Mouse (Mus musculus) embryo, embryonic 9.5 days (tissue): ENCODE measurements around the gene Tecpr2.
A peak's percentile ranks its signal among the peaks of the same experiment; 100 is the strongest.
"Not testable (repeated sequence)": the region's sequence is repeated elsewhere in the genome, so short reads cannot be mapped to it uniquely, and the experiment has no call there.

Experiments
- DNase-seq: peaks from one replicate; pipeline ENCODE4 v3.0.0-alpha.2; 2017; ENCODE audit errors: extremely low spot score

The Tecpr2 gene

GRCm38 (mm10) chr12:110889036-110890020 is at the start of gene Tecpr2, which contains the start of gene Cinp:
Gene Tecpr2 (plus strand): TSS chr12:110889264.
Gene Cinp (minus strand): TSS chr12:110889145.
- DNase-seq, result peak; percentile 95

- DNase-seq, result peak; percentile 97
Measured at GRCm38 (mm10) chr12:110840348-110841198, 48.5 kb upstream of the Tecpr2 start, which contains the start of gene Mok. Gene Mok (minus strand): TSS chr12:110840939.

- DNase-seq, result no peak
Measured at GRCm38 (mm10) chr12:110841731-110842493, 47.2 kb upstream of the Tecpr2 start.

GRCm38 (mm10) chr12:110843194-110844048 is 45.6 kb upstream of the Tecpr2 start:
- peak; percentile 87 for DNase-seq

GRCm38 (mm10) chr12:110844227-110845130 is 44.6 kb upstream of the Tecpr2 start:
- peak; percentile 23 for DNase-seq

GRCm38 (mm10) chr12:110845131-110845880 is 43.8 kb upstream of the Tecpr2 start:
- peak; percentile 99 for DNase-seq

- no peak for DNase-seq
Measured at GRCm38 (mm10) chr12:110846191-110846765, 42.8 kb upstream of the Tecpr2 start.

GRCm38 (mm10) chr12:110850010-110850928 is 38.8 kb upstream of the Tecpr2 start, which contains the start of gene Zfp839:
Gene Zfp839 (plus strand): TSS chr12:110850253.
- DNase-seq, result peak; percentile 91

GRCm38 (mm10) chr12:110850929-110851256 is 38.2 kb upstream of the Tecpr2 start:
- DNase-seq, result no peak

GRCm38 (mm10) chr12:110851414-110851813 is 37.6 kb upstream of the Tecpr2 start:
- no peak for DNase-seq

GRCm38 (mm10) chr12:110851923-110852322 is 37.1 kb upstream of the Tecpr2 start:
- no peak for DNase-seq

GRCm38 (mm10) chr12:110854786-110855737 is 34.0 kb upstream of the Tecpr2 start:
- DNase-seq, result no peak

- no peak for DNase-seq
Measured at GRCm38 (mm10) chr12:110857196-110857595, 31.9 kb upstream of the Tecpr2 start.

- DNase-seq, result not testable (repeated sequence)
Measured at GRCm38 (mm10) chr12:110858681-110859080, 30.4 kb upstream of the Tecpr2 start.

GRCm38 (mm10) chr12:110860293-110860692 is 28.8 kb upstream of the Tecpr2 start:
- no peak for DNase-seq

- DNase-seq, result no peak
Measured at GRCm38 (mm10) chr12:110861256-110861655, 27.8 kb upstream of the Tecpr2 start.
